Mouse (Mus musculus): ENCODE measurements around the gene Cltc. TPM values are rescaled to one million over a fixed set of nuclear protein-coding genes. Genes with fewer than 3 reads are reported as not detected.
A peak's percentile ranks its signal among the peaks of the same experiment; 100 is the strongest.
"Not testable (repeated sequence)": the region's sequence is repeated elsewhere in the genome, so short reads cannot be mapped to it uniquely, and the experiment has no call there.

Cltc gene
- total RNA-seq, 2 experiments from 2014 or later: 302 to 369 TPM

GRCm38 (mm10) chr11:86741505-86741904 is 15.9 kb downstream of the Cltc start:
- ATAC-seq (replicated peaks; ENCODE audit: low FRiP score, poor library complexity, severe bottlenecking): no peak

GRCm38 (mm10) chr11:86739470-86739869 is 17.9 kb downstream of the Cltc start:
- ATAC-seq (replicated peaks; ENCODE audit: low FRiP score, poor library complexity, severe bottlenecking): no peak

GRCm38 (mm10) chr11:86738956-86739355 is 18.4 kb downstream of the Cltc start:
- ATAC-seq (replicated peaks; ENCODE audit: low FRiP score, poor library complexity, severe bottlenecking): no peak

- not testable (repeated sequence) for ATAC-seq (replicated peaks; ENCODE audit: low FRiP score, poor library complexity, severe bottlenecking)
Observed at GRCm38 (mm10) chr11:86738308-86738707, 19.1 kb downstream of the Cltc start.

- ATAC-seq (replicated peaks; ENCODE audit: low FRiP score, poor library complexity, severe bottlenecking): peak; percentile 90
Observed at GRCm38 (mm10) chr11:86737301-86738000, 19.9 kb downstream of the Cltc start.

- ATAC-seq (replicated peaks; ENCODE audit: low FRiP score, poor library complexity, severe bottlenecking): no peak
Observed at GRCm38 (mm10) chr11:86734993-86735392, 22.4 kb downstream of the Cltc start.

- ATAC-seq (replicated peaks; ENCODE audit: low FRiP score, poor library complexity, severe bottlenecking): no peak
Observed at GRCm38 (mm10) chr11:86734241-86734939, 23.0 kb downstream of the Cltc start.

- no peak for ATAC-seq (replicated peaks; ENCODE audit: low FRiP score, poor library complexity, severe bottlenecking)
Observed at GRCm38 (mm10) chr11:86731443-86731842, 25.9 kb downstream of the Cltc start.

- ATAC-seq (replicated peaks; ENCODE audit: low FRiP score, poor library complexity, severe bottlenecking): no peak
Observed at GRCm38 (mm10) chr11:86725607-86726006, 31.8 kb downstream of the Cltc start.

GRCm38 (mm10) chr11:86724982-86725381 is 32.4 kb downstream of the Cltc start:
- ATAC-seq (replicated peaks; ENCODE audit: low FRiP score, poor library complexity, severe bottlenecking): no peak

GRCm38 (mm10) chr11:86724004-86724403 is 33.4 kb downstream of the Cltc start:
- ATAC-seq (replicated peaks; ENCODE audit: low FRiP score, poor library complexity, severe bottlenecking): no peak

- no peak for ATAC-seq (replicated peaks; ENCODE audit: low FRiP score, poor library complexity, severe bottlenecking)
Observed at GRCm38 (mm10) chr11:86719390-86719789, 38.0 kb downstream of the Cltc start.

- no peak for ATAC-seq (replicated peaks; ENCODE audit: low FRiP score, poor library complexity, severe bottlenecking)
Observed at GRCm38 (mm10) chr11:86718369-86718768, 39.0 kb downstream of the Cltc start.

- ATAC-seq (replicated peaks; ENCODE audit: low FRiP score, poor library complexity, severe bottlenecking): no peak
Observed at GRCm38 (mm10) chr11:86717306-86718065, 39.9 kb downstream of the Cltc start.

GRCm38 (mm10) chr11:86714606-86715005 is 42.8 kb downstream of the Cltc start:
- no peak for ATAC-seq (replicated peaks; ENCODE audit: low FRiP score, poor library complexity, severe bottlenecking)

- no peak for ATAC-seq (replicated peaks; ENCODE audit: low FRiP score, poor library complexity, severe bottlenecking)
Observed at GRCm38 (mm10) chr11:86701151-86701550, 56.2 kb downstream of the Cltc start.

GRCm38 (mm10) chr11:86695461-86695860 is 61.9 kb downstream of the Cltc start:
- no peak for ATAC-seq (replicated peaks; ENCODE audit: low FRiP score, poor library complexity, severe bottlenecking)

- ATAC-seq (replicated peaks; ENCODE audit: low FRiP score, poor library complexity, severe bottlenecking): no peak
Observed at GRCm38 (mm10) chr11:86692546-86692945, 64.8 kb downstream of the Cltc start.

GRCm38 (mm10) chr11:86691956-86692355 is 65.4 kb downstream of the Cltc start:
- no peak for ATAC-seq (replicated peaks; ENCODE audit: low FRiP score, poor library complexity, severe bottlenecking)

- no peak for ATAC-seq (replicated peaks; ENCODE audit: low FRiP score, poor library complexity, severe bottlenecking)
Observed at GRCm38 (mm10) chr11:86691482-86691881, 65.9 kb downstream of the Cltc start.

- ATAC-seq (replicated peaks; ENCODE audit: low FRiP score, poor library complexity, severe bottlenecking): no peak
Observed at GRCm38 (mm10) chr11:86690383-86690782, 67.0 kb downstream of the Cltc start.

Data from erythroid progenitor cell, adult 5-6 weeks (primary cell).